Mouse (Mus musculus): ENCODE data around the gene Kcnab1. TPM values are rescaled to one million over a fixed set of nuclear protein-coding genes. Genes with fewer than 3 reads are reported as not detected.

Kcnab1 gene
- polyA plus RNA-seq, 1 experiment, result not detected

GRCm38 (mm10) chr3:65373594-65374182, 264.5 kb downstream of the Kcnab1 start:
- H3K4me1 ChIP-seq (ENCODE audit: control insufficient read depth, insufficient read depth, low read length), result no peaks in the 10 kb centered on the region
- TF ChIP-seq EP300 (IDR thresholded peaks at IDR 0.05; ENCODE audit: insufficient read depth, low read depth, low read length) (no peak), POLR2A (IDR thresholded peaks at IDR 0.05; ENCODE audit: insufficient read depth, low read length) (no peak), CTCF (IDR thresholded peaks at IDR 0.05; ENCODE audit: low read depth, low read length) (no peak)
- H3K27ac ChIP-seq (ENCODE audit: insufficient read depth, low read length), result no peak overlapping the region
- no peaks in the 10 kb centered on the region for H3K27me3 ChIP-seq (ENCODE audit: control insufficient read depth, insufficient read depth, low read length, poor library complexity, severe bottlenecking)
- no peak overlapping the region for H3K4me3 ChIP-seq (ENCODE audit: low read depth, low read length)
- peaks cover 6% of the 10 kb centered on the region for H3K36me3 ChIP-seq (ENCODE audit: control insufficient read depth, insufficient read depth, low read length, poor library complexity, severe bottlenecking)
- no peaks in the 10 kb centered on the region for H3K9me3 ChIP-seq (replicated peaks; ENCODE audit: control insufficient read depth, insufficient read depth, low read length, poor library complexity, severe bottlenecking)
- H3K9ac ChIP-seq (ENCODE audit: low read depth, poor library complexity, severe bottlenecking), result no peak overlapping the region

GRCm38 (mm10) chr3:65374729-65375128, 265.5 kb downstream of the Kcnab1 start:
- no peaks in the 10 kb centered on the region for H3K27me3 ChIP-seq (ENCODE audit: control insufficient read depth, insufficient read depth, low read length, poor library complexity, severe bottlenecking)
- H3K9me3 ChIP-seq (replicated peaks; ENCODE audit: control insufficient read depth, insufficient read depth, low read length, poor library complexity, severe bottlenecking), result no peaks in the 10 kb centered on the region
- H3K9ac ChIP-seq (ENCODE audit: low read depth, poor library complexity, severe bottlenecking), result no peak overlapping the region
- H3K36me3 ChIP-seq (ENCODE audit: control insufficient read depth, insufficient read depth, low read length, poor library complexity, severe bottlenecking), result peaks cover 13% of the 10 kb centered on the region
- no peak for TF ChIP-seq EP300 (IDR thresholded peaks at IDR 0.05; ENCODE audit: insufficient read depth, low read depth, low read length)
- no peak for TF ChIP-seq CTCF (IDR thresholded peaks at IDR 0.05; ENCODE audit: low read depth, low read length)
- no peak for TF ChIP-seq POLR2A (IDR thresholded peaks at IDR 0.05; ENCODE audit: insufficient read depth, low read length)
- no peaks in the 10 kb centered on the region for H3K4me1 ChIP-seq (ENCODE audit: control insufficient read depth, insufficient read depth, low read length)
- no peak overlapping the region for H3K4me3 ChIP-seq (ENCODE audit: low read depth, low read length)
- H3K27ac ChIP-seq (ENCODE audit: insufficient read depth, low read length), result no peak overlapping the region

GRCm38 (mm10) chr3:65378724-65379123, 269.5 kb downstream of the Kcnab1 start:
- Histone ChIP-seq H3K9ac (ENCODE audit: low read depth, poor library complexity, severe bottlenecking) (no peak overlapping the region), H3K9me3 (replicated peaks; ENCODE audit: control insufficient read depth, insufficient read depth, low read length, poor library complexity, severe bottlenecking) (no peaks in the 10 kb centered on the region), H3K36me3 (ENCODE audit: control insufficient read depth, insufficient read depth, low read length, poor library complexity, severe bottlenecking) (peaks cover 39% of the 10 kb centered on the region), H3K27ac (ENCODE audit: insufficient read depth, low read length) (no peak overlapping the region), H3K27me3 (ENCODE audit: control insufficient read depth, insufficient read depth, low read length, poor library complexity, severe bottlenecking) (no peaks in the 10 kb centered on the region), H3K4me3 (ENCODE audit: low read depth, low read length) (no peak overlapping the region), H3K4me1 (ENCODE audit: control insufficient read depth, insufficient read depth, low read length) (no peaks in the 10 kb centered on the region)
- TF ChIP-seq CTCF (IDR thresholded peaks at IDR 0.05; ENCODE audit: low read depth, low read length) (no peak), EP300 (IDR thresholded peaks at IDR 0.05; ENCODE audit: insufficient read depth, low read depth, low read length) (no peak), POLR2A (IDR thresholded peaks at IDR 0.05; ENCODE audit: insufficient read depth, low read length) (no peak)

GRCm38 (mm10) chr3:65379884-65380539, 270.8 kb downstream of the Kcnab1 start:
- Histone ChIP-seq H3K4me3 (ENCODE audit: low read depth, low read length) (no peak overlapping the region), H3K27me3 (ENCODE audit: control insufficient read depth, insufficient read depth, low read length, poor library complexity, severe bottlenecking) (no peaks in the 10 kb centered on the region), H3K27ac (ENCODE audit: insufficient read depth, low read length) (no peak overlapping the region), H3K9me3 (replicated peaks; ENCODE audit: control insufficient read depth, insufficient read depth, low read length, poor library complexity, severe bottlenecking) (no peaks in the 10 kb centered on the region), H3K9ac (ENCODE audit: low read depth, poor library complexity, severe bottlenecking) (no peak overlapping the region), H3K4me1 (ENCODE audit: control insufficient read depth, insufficient read depth, low read length) (no peaks in the 10 kb centered on the region), H3K36me3 (ENCODE audit: control insufficient read depth, insufficient read depth, low read length, poor library complexity, severe bottlenecking) (peaks cover 51% of the 10 kb centered on the region)
- TF ChIP-seq CTCF (IDR thresholded peaks at IDR 0.05; ENCODE audit: low read depth, low read length) (peak; percentile 43), EP300 (IDR thresholded peaks at IDR 0.05; ENCODE audit: insufficient read depth, low read depth, low read length) (no peak)

GRCm38 (mm10) chr3:65381094-65381493, 271.9 kb downstream of the Kcnab1 start:
- no peaks in the 10 kb centered on the region for H3K4me1 ChIP-seq (ENCODE audit: control insufficient read depth, insufficient read depth, low read length)
- H3K4me3 ChIP-seq (ENCODE audit: low read depth, low read length), result no peak overlapping the region
- no peaks in the 10 kb centered on the region for H3K9me3 ChIP-seq (replicated peaks; ENCODE audit: control insufficient read depth, insufficient read depth, low read length, poor library complexity, severe bottlenecking)
- no peaks in the 10 kb centered on the region for H3K27me3 ChIP-seq (ENCODE audit: control insufficient read depth, insufficient read depth, low read length, poor library complexity, severe bottlenecking)
- H3K9ac ChIP-seq (ENCODE audit: low read depth, poor library complexity, severe bottlenecking), result no peak overlapping the region
- TF ChIP-seq CTCF (IDR thresholded peaks at IDR 0.05; ENCODE audit: low read depth, low read length), result no peak
- TF ChIP-seq EP300 (IDR thresholded peaks at IDR 0.05; ENCODE audit: insufficient read depth, low read depth, low read length), result no peak
- no peak for TF ChIP-seq POLR2A (IDR thresholded peaks at IDR 0.05; ENCODE audit: insufficient read depth, low read length)
- peaks cover 59% of the 10 kb centered on the region for H3K36me3 ChIP-seq (ENCODE audit: control insufficient read depth, insufficient read depth, low read length, poor library complexity, severe bottlenecking)
- H3K27ac ChIP-seq (ENCODE audit: insufficient read depth, low read length), result no peak overlapping the region

- Histone ChIP-seq H3K9me3 (replicated peaks; ENCODE audit: control insufficient read depth, insufficient read depth, low read length, poor library complexity, severe bottlenecking) (no peaks in the 10 kb centered on the region), H3K9ac (ENCODE audit: low read depth, poor library complexity, severe bottlenecking) (no peak overlapping the region), H3K27me3 (ENCODE audit: control insufficient read depth, insufficient read depth, low read length, poor library complexity, severe bottlenecking) (no peaks in the 10 kb centered on the region), H3K36me3 (ENCODE audit: control insufficient read depth, insufficient read depth, low read length, poor library complexity, severe bottlenecking) (peaks cover 77% of the 10 kb centered on the region), H3K4me1 (ENCODE audit: control insufficient read depth, insufficient read depth, low read length) (no peaks in the 10 kb centered on the region), H3K4me3 (ENCODE audit: low read depth, low read length) (no peak overlapping the region), H3K27ac (ENCODE audit: insufficient read depth, low read length) (no peak overlapping the region)
- TF ChIP-seq POLR2A (IDR thresholded peaks at IDR 0.05; ENCODE audit: insufficient read depth, low read length) (no peak), CTCF (IDR thresholded peaks at IDR 0.05; ENCODE audit: low read depth, low read length) (no peak), EP300 (IDR thresholded peaks at IDR 0.05; ENCODE audit: insufficient read depth, low read depth, low read length) (no peak)
These were observed 275.2 kb downstream of the Kcnab1 start for GRCm38 (mm10) chr3:65384431-65384830.
